Mouse (Mus musculus): Measurements from ENCODE around the gene Zfp60.

GRCm38 (mm10) chr7:27794566-27794965 is 63.4 kb downstream of the Zfp60 start:
- TF ChIP-seq POLR2A (IDR thresholded peaks at IDR 0.05; ENCODE audit: insufficient read depth, low read depth, low read length) (no peak), CTCF (IDR thresholded peaks at IDR 0.05) (no peak)
